Mouse (Mus musculus): ENCODE results near the gene Anapc11. TPM values are rescaled to one million over a fixed set of nuclear protein-coding genes. Genes with fewer than 3 reads are reported as not detected.
A peak's percentile ranks its signal among the peaks of the same experiment; 100 is the strongest.

The Anapc11 gene
- polyA plus RNA-seq, 1 experiment, result 84.0 TPM

DNA sequence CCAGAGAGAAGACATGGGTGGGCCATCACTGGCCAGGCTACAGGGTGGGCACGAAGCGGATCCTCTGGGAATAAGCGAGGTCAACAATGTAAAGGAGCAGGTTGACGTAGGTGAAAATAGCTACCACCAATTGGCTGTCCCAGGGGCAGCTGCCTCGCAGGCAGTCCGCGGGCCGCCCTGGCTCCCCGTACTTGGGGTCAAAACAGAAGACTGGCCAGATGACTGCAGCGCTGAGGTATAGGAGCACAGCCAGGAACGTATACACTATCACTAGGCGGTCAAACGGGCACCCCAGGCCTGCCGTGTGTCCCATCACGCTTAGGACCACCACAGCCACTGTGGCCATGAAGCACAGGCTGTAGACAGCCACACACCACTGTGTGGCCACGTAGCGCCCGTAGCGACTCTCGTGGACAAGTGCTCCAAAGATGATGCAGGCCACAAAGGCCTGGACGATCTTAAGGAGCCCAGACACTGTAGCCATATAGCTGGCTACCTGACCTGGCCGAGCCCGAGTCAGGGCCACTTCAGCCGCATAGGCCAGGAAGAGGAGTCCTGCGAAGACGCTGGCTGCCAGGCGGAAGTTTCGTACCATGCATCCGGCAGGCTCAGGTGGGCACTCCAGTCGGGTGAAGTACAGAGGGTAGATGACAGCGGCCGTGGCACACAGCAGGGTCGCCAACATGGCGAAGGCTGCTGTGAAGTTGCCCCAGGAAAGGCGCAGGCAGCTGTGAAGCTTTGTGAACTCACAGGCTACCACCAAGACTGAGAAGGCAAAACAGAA is 49.0 kb downstream of the Anapc11 start:
- Histone ChIP-seq H3K9me3 (replicated peaks; ENCODE audit: control insufficient read depth, insufficient read depth, low read length, poor library complexity, severe bottlenecking) (no peaks in the 10 kb centered on the region), H3K27ac (ENCODE audit: insufficient read depth, low read length) (no peak overlapping the region), H3K36me3 (ENCODE audit: control insufficient read depth, insufficient read depth, low read length, poor library complexity, severe bottlenecking) (no peaks in the 10 kb centered on the region), H3K9ac (ENCODE audit: low read depth, poor library complexity, severe bottlenecking) (no peak overlapping the region), H3K4me3 (ENCODE audit: low read depth, low read length) (peak overlapping the region; percentile 53), H3K4me1 (ENCODE audit: control insufficient read depth, insufficient read depth, low read length) (peaks cover 4% of the 10 kb centered on the region), H3K27me3 (ENCODE audit: control insufficient read depth, insufficient read depth, low read length, poor library complexity, severe bottlenecking) (no peaks in the 10 kb centered on the region)
- TF ChIP-seq POLR2A (IDR thresholded peaks at IDR 0.05; ENCODE audit: insufficient read depth, low read length) (no peak), CTCF (IDR thresholded peaks at IDR 0.05; ENCODE audit: low read depth, low read length) (no peak), EP300 (IDR thresholded peaks at IDR 0.05; ENCODE audit: insufficient read depth, low read depth, low read length) (no peak)

GRCm38 (mm10) chr11:120648001-120648476 is 49.8 kb downstream of the Anapc11 start, which contains the start of gene Myadml2:
TSS of gene Myadml2 (minus strand) at chr11:120648158.
- TF ChIP-seq POLR2A (IDR thresholded peaks at IDR 0.05; ENCODE audit: insufficient read depth, low read length), result no peak
- TF ChIP-seq CTCF (IDR thresholded peaks at IDR 0.05; ENCODE audit: low read depth, low read length), result no peak
- peak; percentile 68; the same call in 1 of the 2 replicates for TF ChIP-seq EP300 (IDR thresholded peaks at IDR 0.05; ENCODE audit: insufficient read depth, low read depth, low read length)
- Histone ChIP-seq H3K27me3 (ENCODE audit: control insufficient read depth, insufficient read depth, low read length, poor library complexity, severe bottlenecking) (no peaks in the 10 kb centered on the region), H3K9ac (ENCODE audit: low read depth, poor library complexity, severe bottlenecking) (no peak within 1 kb of the TSS), H3K36me3 (ENCODE audit: control insufficient read depth, insufficient read depth, low read length, poor library complexity, severe bottlenecking) (no peaks in the 10 kb centered on the region), H3K9me3 (replicated peaks; ENCODE audit: control insufficient read depth, insufficient read depth, low read length, poor library complexity, severe bottlenecking) (no peaks in the 10 kb centered on the region), H3K4me3 (ENCODE audit: low read depth, low read length) (peak within 1 kb of the TSS; percentile 53), H3K4me1 (ENCODE audit: control insufficient read depth, insufficient read depth, low read length) (no peaks in the 10 kb centered on the region), H3K27ac (ENCODE audit: insufficient read depth, low read length) (no peak within 1 kb of the TSS)

GRCm38 (mm10) chr11:120651872-120652271 is 53.7 kb downstream of the Anapc11 start:
- Histone ChIP-seq H3K4me1 (ENCODE audit: control insufficient read depth, insufficient read depth, low read length) (no peaks in the 10 kb centered on the region), H3K9me3 (replicated peaks; ENCODE audit: control insufficient read depth, insufficient read depth, low read length, poor library complexity, severe bottlenecking) (no peaks in the 10 kb centered on the region), H3K27me3 (ENCODE audit: control insufficient read depth, insufficient read depth, low read length, poor library complexity, severe bottlenecking) (no peaks in the 10 kb centered on the region), H3K9ac (ENCODE audit: low read depth, poor library complexity, severe bottlenecking) (no peak overlapping the region), H3K4me3 (ENCODE audit: low read depth, low read length) (no peak overlapping the region), H3K36me3 (ENCODE audit: control insufficient read depth, insufficient read depth, low read length, poor library complexity, severe bottlenecking) (no peaks in the 10 kb centered on the region), H3K27ac (ENCODE audit: insufficient read depth, low read length) (no peak overlapping the region)
- TF ChIP-seq EP300 (IDR thresholded peaks at IDR 0.05; ENCODE audit: insufficient read depth, low read depth, low read length) (no peak), CTCF (IDR thresholded peaks at IDR 0.05; ENCODE audit: low read depth, low read length) (peak; percentile 46), POLR2A (IDR thresholded peaks at IDR 0.05; ENCODE audit: insufficient read depth, low read length) (no peak)

- Histone ChIP-seq H3K4me3 (ENCODE audit: low read depth, low read length) (no peak overlapping the region), H3K4me1 (ENCODE audit: control insufficient read depth, insufficient read depth, low read length) (no peaks in the 10 kb centered on the region), H3K9ac (ENCODE audit: low read depth, poor library complexity, severe bottlenecking) (no peak overlapping the region), H3K9me3 (replicated peaks; ENCODE audit: control insufficient read depth, insufficient read depth, low read length, poor library complexity, severe bottlenecking) (no peaks in the 10 kb centered on the region), H3K36me3 (ENCODE audit: control insufficient read depth, insufficient read depth, low read length, poor library complexity, severe bottlenecking) (no peaks in the 10 kb centered on the region), H3K27ac (ENCODE audit: insufficient read depth, low read length) (no peak overlapping the region), H3K27me3 (ENCODE audit: control insufficient read depth, insufficient read depth, low read length, poor library complexity, severe bottlenecking) (no peaks in the 10 kb centered on the region)
- no peak for TF ChIP-seq EP300 (IDR thresholded peaks at IDR 0.05; ENCODE audit: insufficient read depth, low read depth, low read length)
- TF ChIP-seq CTCF (IDR thresholded peaks at IDR 0.05; ENCODE audit: low read depth, low read length), result no peak
- no peak for TF ChIP-seq POLR2A (IDR thresholded peaks at IDR 0.05; ENCODE audit: insufficient read depth, low read length)
Observed at GRCm38 (mm10) chr11:120654741-120655140, 56.5 kb downstream of the Anapc11 start.

DNA sequence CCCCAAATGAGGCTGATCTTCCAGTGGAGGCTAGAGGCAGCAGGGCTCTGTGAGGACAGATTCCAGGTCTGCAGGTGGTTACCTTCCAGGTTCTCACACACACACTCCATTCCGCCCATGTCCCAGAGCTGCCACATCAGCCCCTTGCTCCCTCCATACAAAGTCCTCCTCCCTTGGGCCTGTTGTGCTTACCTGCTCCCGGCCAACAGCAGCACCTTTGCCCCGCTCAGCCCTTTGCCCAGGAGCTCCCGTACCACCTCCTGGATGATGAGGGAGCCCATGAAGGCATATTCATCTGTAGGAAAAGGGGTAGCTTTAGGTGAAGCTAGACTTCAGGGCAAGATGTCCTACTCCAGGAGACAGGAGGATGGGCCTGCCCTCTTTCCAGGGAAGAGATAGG is 59.1 kb downstream of the Anapc11 start:
- no peak overlapping the region for H3K9ac ChIP-seq (ENCODE audit: low read depth, poor library complexity, severe bottlenecking)
- no peaks in the 10 kb centered on the region for H3K9me3 ChIP-seq (replicated peaks; ENCODE audit: control insufficient read depth, insufficient read depth, low read length, poor library complexity, severe bottlenecking)
- no peak for TF ChIP-seq POLR2A (IDR thresholded peaks at IDR 0.05; ENCODE audit: insufficient read depth, low read length)
- TF ChIP-seq CTCF (IDR thresholded peaks at IDR 0.05; ENCODE audit: low read depth, low read length), result no peak
- no peak for TF ChIP-seq EP300 (IDR thresholded peaks at IDR 0.05; ENCODE audit: insufficient read depth, low read depth, low read length)
- no peak overlapping the region for H3K27ac ChIP-seq (ENCODE audit: insufficient read depth, low read length)
- H3K36me3 ChIP-seq (ENCODE audit: control insufficient read depth, insufficient read depth, low read length, poor library complexity, severe bottlenecking), result no peaks in the 10 kb centered on the region
- H3K4me3 ChIP-seq (ENCODE audit: low read depth, low read length), result no peak overlapping the region
- peaks cover 3% of the 10 kb centered on the region; the same call in 1 of the 2 replicates for H3K27me3 ChIP-seq (ENCODE audit: control insufficient read depth, insufficient read depth, low read length, poor library complexity, severe bottlenecking)
- H3K4me1 ChIP-seq (ENCODE audit: control insufficient read depth, insufficient read depth, low read length), result peaks cover 2% of the 10 kb centered on the region

Other genes with a start within 250 kb of the Anapc11 start
- 2,484 and 2,505 TPM in 2 replicates for gene Actg1, start 249.9 kb upstream of the Anapc11 start, polyA plus RNA-seq (2011; ENCODE audit: insufficient read depth, insufficient read length, low read depth, missing spikeins)
- not detected in 2 replicates for gene Fscn2, start 236.9 kb upstream of the Anapc11 start, polyA plus RNA-seq (2011; ENCODE audit: insufficient read depth, insufficient read length, low read depth, missing spikeins)
- 13.2 and 15.2 TPM in 2 replicates for gene Faap100, start 219.7 kb upstream of the Anapc11 start, polyA plus RNA-seq (2011; ENCODE audit: insufficient read depth, insufficient read length, low read depth, missing spikeins)
- gene Nploc4, start 160.7 kb upstream of the Anapc11 start, polyA plus RNA-seq (2011; ENCODE audit: insufficient read depth, insufficient read length, low read depth, missing spikeins), result 66.9 and 77.2 TPM in 2 replicates
- not detected in 2 replicates for gene Tspan10, start 155.8 kb upstream of the Anapc11 start, polyA plus RNA-seq (2011; ENCODE audit: insufficient read depth, insufficient read length, low read depth, missing spikeins)
- gene Pde6g, start 144.9 kb upstream of the Anapc11 start, polyA plus RNA-seq (2011; ENCODE audit: insufficient read depth, insufficient read length, low read depth, missing spikeins), result 0.93 and 1.0 TPM in 2 replicates
- 5.8 and 6.1 TPM in 2 replicates for gene Oxld1, start 140.4 kb upstream of the Anapc11 start, polyA plus RNA-seq (2011; ENCODE audit: insufficient read depth, insufficient read length, low read depth, missing spikeins)
- gene Ccdc137, start 140.3 kb upstream of the Anapc11 start, polyA plus RNA-seq (2011; ENCODE audit: insufficient read depth, insufficient read length, low read depth, missing spikeins), result 15.0 and 16.1 TPM in 2 replicates
- 10.7 and 11.0 TPM in 2 replicates for gene Arl16, start 130.8 kb upstream of the Anapc11 start, polyA plus RNA-seq (2011; ENCODE audit: insufficient read depth, insufficient read length, low read depth, missing spikeins)
- 83.6 and 90.5 TPM in 2 replicates for gene Mrpl12, start 113.8 kb upstream of the Anapc11 start, polyA plus RNA-seq (2011; ENCODE audit: insufficient read depth, insufficient read length, low read depth, missing spikeins)
- 8.3 TPM in 2 replicates for gene Slc25a10, start 106.6 kb upstream of the Anapc11 start, polyA plus RNA-seq (2011; ENCODE audit: insufficient read depth, insufficient read length, low read depth, missing spikeins)
- 0.65 TPM in 1 of 2 replicates, not detected in the other for gene Gcgr, start 67.7 kb upstream of the Anapc11 start, polyA plus RNA-seq (2011; ENCODE audit: insufficient read depth, insufficient read length, low read depth, missing spikeins)
- gene Mcrip1, start 48.7 kb upstream of the Anapc11 start, polyA plus RNA-seq (2011; ENCODE audit: insufficient read depth, insufficient read length, low read depth, missing spikeins), result 46.4 and 53.4 TPM in 2 replicates
- not detected in 2 replicates for gene Ppp1r27, start 47.3 kb upstream of the Anapc11 start, polyA plus RNA-seq (2011; ENCODE audit: insufficient read depth, insufficient read length, low read depth, missing spikeins)
- gene P4hb, start 25.2 kb upstream of the Anapc11 start, polyA plus RNA-seq (2011; ENCODE audit: insufficient read depth, insufficient read length, low read depth, missing spikeins), result 326 and 338 TPM in 2 replicates
- gene Arhgdia, start 16.8 kb upstream of the Anapc11 start, polyA plus RNA-seq (2011; ENCODE audit: insufficient read depth, insufficient read length, low read depth, missing spikeins), result 269 and 298 TPM in 2 replicates
- 229 and 242 TPM in 2 replicates for gene Alyref, start 56 bp upstream of the Anapc11 start, polyA plus RNA-seq (2011; ENCODE audit: insufficient read depth, insufficient read length, low read depth, missing spikeins)
- gene Npb, start 10.1 kb downstream of the Anapc11 start, polyA plus RNA-seq (2011; ENCODE audit: insufficient read depth, insufficient read length, low read depth, missing spikeins), result not detected in 2 replicates
- 37.0 and 39.6 TPM in 2 replicates for gene Pcyt2, start 19.5 kb downstream of the Anapc11 start, polyA plus RNA-seq (2011; ENCODE audit: insufficient read depth, insufficient read length, low read depth, missing spikeins)
- gene Sirt7, start 26.8 kb downstream of the Anapc11 start, polyA plus RNA-seq (2011; ENCODE audit: insufficient read depth, insufficient read length, low read depth, missing spikeins), result 10.8 and 11.1 TPM in 2 replicates
- 48.0 and 53.0 TPM in 2 replicates for gene Mafg, start 35.2 kb downstream of the Anapc11 start, polyA plus RNA-seq (2011; ENCODE audit: insufficient read depth, insufficient read length, low read depth, missing spikeins)
- 41.7 and 55.3 TPM in 2 replicates for gene Pycr1, start 45.3 kb downstream of the Anapc11 start, polyA plus RNA-seq (2011; ENCODE audit: insufficient read depth, insufficient read length, low read depth, missing spikeins)
- gene Myadml2, start 49.7 kb downstream of the Anapc11 start, polyA plus RNA-seq (2011; ENCODE audit: insufficient read depth, insufficient read length, low read depth, missing spikeins), result not detected in 2 replicates
- gene Notum, start 62.8 kb downstream of the Anapc11 start, polyA plus RNA-seq (2011; ENCODE audit: insufficient read depth, insufficient read length, low read depth, missing spikeins), result 2.3 and 5.1 TPM in 2 replicates
- gene Aspscr1, start 74.6 kb downstream of the Anapc11 start, polyA plus RNA-seq (2011; ENCODE audit: insufficient read depth, insufficient read length, low read depth, missing spikeins), result 46.5 and 50.8 TPM in 2 replicates
- gene Cenpx, start 115.3 kb downstream of the Anapc11 start, polyA plus RNA-seq (2011; ENCODE audit: insufficient read depth, insufficient read length, low read depth, missing spikeins), result 38.0 and 45.3 TPM in 2 replicates
- 7.3 and 9.8 TPM in 2 replicates for gene Lrrc45, start 115.5 kb downstream of the Anapc11 start, polyA plus RNA-seq (2011; ENCODE audit: insufficient read depth, insufficient read length, low read depth, missing spikeins)
- 16.6 and 20.7 TPM in 2 replicates for gene Rac3, start 123.0 kb downstream of the Anapc11 start, polyA plus RNA-seq (2011; ENCODE audit: insufficient read depth, insufficient read length, low read depth, missing spikeins)
- 54.3 and 68.2 TPM in 2 replicates for gene Dcxr, start 128.9 kb downstream of the Anapc11 start, polyA plus RNA-seq (2011; ENCODE audit: insufficient read depth, insufficient read length, low read depth, missing spikeins)
- not detected in 2 replicates for gene Cbr2, start 133.7 kb downstream of the Anapc11 start, polyA plus RNA-seq (2011; ENCODE audit: insufficient read depth, insufficient read length, low read depth, missing spikeins)
- gene Hmga1b, start 164.4 kb downstream of the Anapc11 start, polyA plus RNA-seq (2011; ENCODE audit: insufficient read depth, insufficient read length, low read depth, missing spikeins), result 56.2 and 85.9 TPM in 2 replicates
- 8.9 and 9.3 TPM in 2 replicates for gene Rfng, start 185.8 kb downstream of the Anapc11 start, polyA plus RNA-seq (2011; ENCODE audit: insufficient read depth, insufficient read length, low read depth, missing spikeins)
- gene Gps1, start 185.9 kb downstream of the Anapc11 start, polyA plus RNA-seq (2011; ENCODE audit: insufficient read depth, insufficient read length, low read depth, missing spikeins), result 92.0 and 95.2 TPM in 2 replicates
- 56.7 and 66.9 TPM in 2 replicates for gene Dus1l, start 198.0 kb downstream of the Anapc11 start, polyA plus RNA-seq (2011; ENCODE audit: insufficient read depth, insufficient read length, low read depth, missing spikeins)
- gene Fasn, start 226.1 kb downstream of the Anapc11 start, polyA plus RNA-seq (2011; ENCODE audit: insufficient read depth, insufficient read length, low read depth, missing spikeins), result 114 and 127 TPM in 2 replicates

All from ES-Bruce4 (cell line).